Comparison of ENCODE assay signal across 31 mouse cellular contexts in genomic region chr2:61288246-61288645, GRCm38 (mm10).
A peak's percentile ranks its signal among the peaks of the same experiment; 100 is the strongest.
DNase-seq lines count a peak whose midpoint lies in the region; ATAC-seq and TF ChIP-seq lines count a peak whose summit lies in the region.
"Had no signal": no experiment of that assay in that cellular context is flagged by ENCODE, and none has a peak within 500 bp of the region (broad histone marks: within the 10 kb centered on the region; RNA-seq: fewer than 3 reads in every experiment).

No protein-coding gene starts in this region.

- no peak overlapping the region for H3K27ac ChIP-seq in midbrain, embryonic 11.5 days (ENCODE audit: low read depth, low read length)
- H3K27ac ChIP-seq: embryonic facial prominence, embryonic 12.5 days; embryonic facial prominence, embryonic 15.5 days; forebrain, embryonic 12.5 days; heart, embryonic 10.5 days; heart, embryonic 13.5 days; hindbrain, embryonic 14.5 days; hindbrain, postnatal 0 days had no signal

- no peak for ATAC-seq in midbrain, embryonic 11.5 days (ENCODE audit: low FRiP score)
- ATAC-seq: forebrain, embryonic 16.5 days; hindbrain, postnatal 0 days; inflammation-experienced regulatory T-cells, adult 6 months; intestine, embryonic 16.5 days; Patski had no signal

- no peak overlapping the region for H3K9ac ChIP-seq in midbrain, embryonic 11.5 days (ENCODE audit: low read length)
- H3K9ac ChIP-seq: embryonic facial prominence, embryonic 12.5 days; embryonic facial prominence, embryonic 15.5 days; forebrain, embryonic 12.5 days; heart, embryonic 13.5 days; hindbrain, embryonic 14.5 days had no signal

- TF ChIP-seq CTCF in brain, embryonic 14.5 days (IDR thresholded peaks at IDR 0.05; ENCODE audit: borderline replicate concordance, extremely low read depth, insufficient read depth, insufficient read length) = no peak

- DNase-seq in adrenal gland, postnatal 14 days = peak; percentile 32
- no peak for DNase-seq in adrenal gland, postnatal 4 days (ENCODE audit: low spot score in 2 of 2)
- DNase-seq in heart, adult 11 months = peak; percentile 31
- no peak for DNase-seq in heart, adult 9 months (ENCODE audit: low spot score in 2 of 2)
- peak; percentile 19 for DNase-seq in MN1 (ENCODE audit: low spot score)
- DNase-seq in brain, embryonic 14.5 days (ENCODE audit: low read depth) = peak; percentile 12
- no peak for DNase-seq in gastrocnemius, postnatal 14 days
- no peak for DNase-seq in midbrain, embryonic 11.5 days (ENCODE audit: low spot score, missing footprints)
- DNase-seq: cerebellum, adult 11 months; cerebellum, adult 2 months; cerebellum, adult 9-11 months; cerebellum, postnatal 25 days; gastrocnemius, postnatal 10 days; heart, adult 18-20 months; heart, postnatal 14 days; heart, postnatal 4 days; kidney, adult 18-20 months; kidney, adult 9 months had no signal

- H3K4me1 ChIP-seq in midbrain, embryonic 11.5 days (ENCODE audit: control insufficient read depth, insufficient read depth, low read length) = no peaks in the 10 kb centered on the region
- H3K4me1 ChIP-seq: forebrain, embryonic 12.5 days had no signal

- no peaks in the 10 kb centered on the region for H3K36me3 ChIP-seq in midbrain, embryonic 11.5 days (ENCODE audit: control insufficient read depth, insufficient read depth, low read length)
- H3K36me3 ChIP-seq: embryonic facial prominence, embryonic 12.5 days; embryonic facial prominence, embryonic 15.5 days; forebrain, embryonic 12.5 days; G1E; heart, embryonic 10.5 days; heart, embryonic 13.5 days had no signal

- no peaks in the 10 kb centered on the region for H3K9me3 ChIP-seq in midbrain, embryonic 11.5 days (ENCODE audit: control insufficient read depth, low read length)
- H3K9me3 ChIP-seq: embryonic facial prominence, embryonic 12.5 days; embryonic facial prominence, embryonic 15.5 days; forebrain, embryonic 12.5 days; G1E; heart, embryonic 10.5 days; heart, embryonic 13.5 days had no signal

- 75% methylated on average over 2 of the region's 2 CpGs for WGBS in midbrain, embryonic 11.5 days

- no peak overlapping the region for H3K4me2 ChIP-seq in midbrain, embryonic 11.5 days
- H3K4me2 ChIP-seq: embryonic facial prominence, embryonic 12.5 days; embryonic facial prominence, embryonic 15.5 days; forebrain, embryonic 12.5 days; heart, embryonic 13.5 days; hindbrain, embryonic 14.5 days had no signal

- no peak for TF ChIP-seq POLR2A in brain, embryonic 14.5 days (IDR thresholded peaks at IDR 0.05; ENCODE audit: borderline replicate concordance, extremely low read depth, insufficient read depth, insufficient read length, poor library complexity, severe bottlenecking)

- intact Hi-C loops in gastrocnemius, postnatal 14 days (cut with DNase I; ENCODE audit: low total_unique reads) = no loop called here

- H3K4me3 ChIP-seq in midbrain, embryonic 11.5 days (ENCODE audit: low read depth, low read length) = no peak overlapping the region
- H3K4me3 ChIP-seq: embryonic facial prominence, embryonic 12.5 days; embryonic facial prominence, embryonic 15.5 days; forebrain, embryonic 12.5 days; heart, embryonic 10.5 days; heart, embryonic 13.5 days had no signal

- no peaks in the 10 kb centered on the region for H3K27me3 ChIP-seq in midbrain, embryonic 11.5 days (ENCODE audit: control insufficient read depth, insufficient read depth, low read length)
- H3K27me3 ChIP-seq: CH12.LX; embryonic facial prominence, embryonic 12.5 days; embryonic facial prominence, embryonic 15.5 days; forebrain, embryonic 12.5 days; heart, embryonic 13.5 days; Patski had no signal

Comparison
In these comparisons a context has a peak if more than half of its experiments do, and no peak if none do; other contexts are left out.
1. DNase-seq: peak in adrenal gland, postnatal 14 days (single experiment), heart, adult 11 months (single experiment), MN1 (single experiment) and brain, embryonic 14.5 days (single experiment); none in adrenal gland, postnatal 4 days (0 of 2), heart, adult 9 months (0 of 2), gastrocnemius, postnatal 14 days (single experiment) and midbrain, embryonic 11.5 days (single experiment).